Mouse (Mus musculus): Measurements from ENCODE around the gene Snrpd3.
"Not testable (repeated sequence)": the region's sequence is repeated elsewhere in the genome, so short reads cannot be mapped to it uniquely, and the experiment has no call there.

Gene Snrpd3

DNA sequence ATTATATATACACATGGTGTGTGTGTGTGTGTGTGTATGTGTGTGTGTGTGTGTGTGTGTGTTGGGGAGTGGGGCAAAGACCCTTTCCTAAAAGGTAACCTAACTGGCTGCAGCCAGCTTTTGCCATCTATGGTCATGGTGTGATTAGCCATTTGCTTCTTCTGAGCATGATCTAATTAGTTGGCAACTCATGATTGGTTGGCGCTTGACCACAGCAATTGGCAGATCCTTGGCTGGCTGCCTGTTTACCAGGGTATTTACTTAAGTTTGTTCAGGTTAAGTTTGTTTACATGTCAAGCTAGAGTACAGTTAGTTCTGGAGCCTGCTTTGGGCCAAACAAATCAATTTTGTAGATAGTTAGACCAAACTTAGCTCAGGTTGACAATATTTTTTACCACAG lies 15.7 kb upstream of the Snrpd3 start:
- DNase-seq (ENCODE audit: low spot score) = no peak

DNA sequence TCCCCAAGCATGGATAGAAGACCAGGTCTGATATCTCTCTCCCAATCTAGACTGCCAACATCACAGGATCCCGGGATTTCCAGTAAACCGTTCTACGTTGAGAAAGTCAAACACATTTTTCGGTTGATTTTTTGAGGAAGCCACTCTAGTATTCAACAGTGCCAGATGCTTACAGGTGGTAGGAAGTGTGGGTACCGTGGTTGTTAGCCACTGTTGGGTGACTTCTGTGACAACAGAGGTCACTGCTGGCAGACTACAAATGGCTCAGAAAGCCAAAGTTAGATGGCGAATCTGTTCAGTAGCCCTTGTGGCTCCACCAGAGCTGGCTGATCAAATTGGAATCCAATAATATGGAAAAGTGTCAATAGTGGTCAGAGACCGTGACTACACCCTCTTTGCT lies 13.7 kb upstream of the Snrpd3 start:
- no peak for DNase-seq (ENCODE audit: low spot score)

DNA sequence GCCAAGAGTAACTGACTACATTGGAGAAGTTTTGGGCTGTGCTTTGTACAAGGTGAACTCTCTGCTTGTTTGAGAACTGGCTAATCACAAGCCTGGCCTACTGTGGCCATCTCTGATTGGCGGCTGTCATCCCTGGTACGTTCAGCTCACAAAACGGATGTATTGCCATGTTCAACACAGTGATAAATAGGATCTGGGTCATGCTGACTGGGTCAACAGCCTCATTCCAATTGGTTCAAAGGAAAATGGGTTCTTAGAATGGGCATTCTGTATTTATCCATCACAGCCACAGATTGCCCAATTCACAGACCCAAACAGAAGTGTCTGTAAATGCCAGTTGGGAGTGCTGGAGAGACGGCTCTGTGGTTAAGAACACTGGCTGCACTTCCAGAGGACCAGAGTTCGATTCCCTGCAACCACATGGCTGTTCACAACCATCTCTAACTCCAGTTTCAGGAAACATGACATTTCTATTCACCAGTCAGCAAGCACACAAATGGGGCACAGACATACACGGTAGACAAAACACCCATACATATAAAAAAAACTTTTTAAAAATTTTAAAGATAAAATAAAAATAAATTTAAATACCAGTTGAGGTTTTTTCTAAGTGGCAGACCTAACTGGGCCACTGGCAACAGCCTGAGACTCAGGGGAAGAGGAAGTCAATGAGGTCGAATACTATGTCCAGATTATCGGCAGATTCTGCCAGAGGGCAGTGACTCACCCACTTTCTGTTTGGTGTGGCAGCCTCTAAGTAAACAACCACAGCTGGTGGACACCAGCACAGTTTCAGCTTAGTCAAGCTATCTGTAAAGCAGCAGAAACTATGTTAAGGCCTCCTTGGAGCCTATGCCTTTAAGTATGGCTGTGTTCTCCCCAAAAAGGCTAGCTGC lies 12.9 kb upstream of the Snrpd3 start:
- no peak for DNase-seq (ENCODE audit: low spot score)

DNA sequence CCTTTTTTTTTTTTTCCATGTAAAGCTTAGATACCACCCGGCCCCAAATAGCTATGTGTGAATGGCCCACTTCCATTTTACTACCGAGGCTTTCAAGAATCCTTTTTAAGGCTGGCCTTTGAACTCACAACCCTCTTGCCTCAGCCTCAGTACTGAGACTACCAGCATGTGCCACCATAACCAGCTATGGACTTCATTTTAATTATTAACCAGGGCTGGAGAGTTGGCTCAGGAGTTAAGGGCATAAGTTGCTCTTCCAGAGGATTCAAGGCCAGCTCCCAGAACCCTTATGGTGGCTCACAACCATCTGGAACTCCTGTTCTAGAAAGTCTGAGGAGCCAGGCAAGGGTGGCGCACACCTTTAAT lies 12.2 kb upstream of the Snrpd3 start:
- DNase-seq (ENCODE audit: low spot score) = no peak

DNA sequence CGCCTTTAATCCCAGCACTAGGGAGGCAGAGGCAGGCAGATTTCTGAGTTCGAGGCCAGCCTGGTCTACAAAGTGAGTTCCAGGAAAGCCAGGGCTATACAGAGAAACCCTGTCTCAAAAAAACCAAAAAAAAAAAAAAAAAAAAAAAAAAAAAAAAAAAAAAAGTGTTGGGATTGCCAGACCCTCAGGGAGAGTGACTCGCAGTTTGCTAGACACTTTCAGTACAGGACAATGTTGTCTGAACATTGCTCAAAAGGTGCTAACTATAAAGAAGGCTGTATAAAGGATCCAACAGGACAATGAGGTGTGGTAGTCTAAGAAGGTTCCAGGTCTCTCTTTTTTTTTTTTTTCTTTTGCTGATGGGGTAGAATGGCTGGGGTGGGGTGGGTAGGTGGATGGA lies 11.4 kb upstream of the Snrpd3 start:
- not testable (repeated sequence) for DNase-seq (ENCODE audit: low spot score)

DNA sequence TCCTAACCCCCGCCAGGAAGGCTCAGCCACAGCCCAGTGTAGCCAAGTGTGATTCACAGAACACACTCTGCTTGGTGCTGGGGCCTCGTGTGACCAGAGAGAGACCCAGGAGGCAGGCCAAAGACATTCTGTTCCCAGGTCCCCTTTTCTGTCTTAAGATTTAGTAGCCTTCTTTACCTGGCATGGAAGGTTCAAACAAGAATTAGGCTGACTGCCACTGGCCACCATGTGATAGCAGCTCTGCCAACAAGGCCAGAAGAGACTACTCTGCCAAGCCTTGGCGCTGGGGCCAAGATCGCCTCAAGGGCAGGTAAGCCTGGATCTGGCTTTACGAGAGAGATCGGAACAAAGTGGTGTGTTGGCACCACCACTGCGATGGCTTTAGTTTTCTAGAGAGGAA lies 6.9 kb upstream of the Snrpd3 start:
- DNase-seq (ENCODE audit: low spot score) = no peak

DNA sequence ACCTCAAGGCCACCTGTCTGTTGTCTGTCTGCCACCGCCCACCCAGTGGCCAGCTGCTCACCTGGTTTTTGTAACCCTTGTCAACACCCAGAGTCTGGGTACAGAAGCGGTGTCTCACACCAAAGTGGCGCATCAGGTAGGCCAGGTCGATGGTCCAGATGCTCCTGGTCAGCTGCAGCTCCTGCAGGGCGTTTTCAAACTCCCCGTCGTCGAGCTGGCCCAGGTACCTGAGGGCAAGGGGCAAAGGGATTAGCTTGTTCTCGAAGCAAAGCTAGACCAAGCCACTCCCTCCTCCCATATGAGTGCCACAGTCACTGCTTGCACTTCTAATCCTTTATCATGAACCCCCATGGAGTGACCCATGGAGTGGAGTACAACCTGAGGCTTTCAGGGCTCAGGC lies 6.3 kb upstream of the Snrpd3 start:
- no peak for DNase-seq (ENCODE audit: low spot score)

DNA sequence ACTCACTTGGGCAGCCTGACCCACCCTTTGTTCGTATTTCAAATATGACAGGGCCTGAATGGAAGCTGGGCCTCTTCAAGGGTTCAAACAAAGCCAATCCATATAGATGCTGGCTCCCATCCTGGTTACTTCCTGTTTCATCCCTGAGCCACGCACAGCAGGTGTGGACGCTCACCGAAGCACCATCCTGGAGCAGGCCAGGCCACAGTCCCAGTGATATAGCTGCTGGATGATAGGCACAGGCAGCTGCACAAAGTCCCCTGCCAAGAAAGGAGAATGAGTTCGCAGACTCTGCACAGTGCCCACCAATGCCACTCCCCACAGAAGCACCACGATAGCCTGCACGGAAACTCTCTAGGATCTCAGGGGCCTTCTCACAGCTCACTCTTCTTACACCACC lies 5.5 kb upstream of the Snrpd3 start:
- DNase-seq (ENCODE audit: low spot score) = no peak

DNA sequence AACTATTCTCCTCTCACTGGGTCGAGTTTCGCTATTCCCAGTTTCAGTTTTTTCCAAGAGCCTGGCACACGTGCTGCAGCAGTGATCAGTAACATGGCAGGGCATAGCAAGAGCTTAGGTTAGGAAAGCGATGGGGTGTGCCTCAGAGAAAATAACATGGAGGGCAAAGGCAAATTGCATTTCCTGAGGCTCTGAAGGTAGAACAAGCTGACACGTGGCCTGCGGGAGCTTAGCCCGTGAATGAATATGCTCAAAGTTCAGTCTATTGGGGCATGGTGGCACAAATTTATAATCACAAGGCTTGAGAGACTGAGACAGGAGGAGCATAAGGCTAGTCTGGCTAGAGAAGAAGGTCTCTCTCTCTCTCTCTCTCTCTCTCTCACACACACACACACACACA lies 4.6 kb upstream of the Snrpd3 start:
- no peak for DNase-seq (ENCODE audit: low spot score)

DNA sequence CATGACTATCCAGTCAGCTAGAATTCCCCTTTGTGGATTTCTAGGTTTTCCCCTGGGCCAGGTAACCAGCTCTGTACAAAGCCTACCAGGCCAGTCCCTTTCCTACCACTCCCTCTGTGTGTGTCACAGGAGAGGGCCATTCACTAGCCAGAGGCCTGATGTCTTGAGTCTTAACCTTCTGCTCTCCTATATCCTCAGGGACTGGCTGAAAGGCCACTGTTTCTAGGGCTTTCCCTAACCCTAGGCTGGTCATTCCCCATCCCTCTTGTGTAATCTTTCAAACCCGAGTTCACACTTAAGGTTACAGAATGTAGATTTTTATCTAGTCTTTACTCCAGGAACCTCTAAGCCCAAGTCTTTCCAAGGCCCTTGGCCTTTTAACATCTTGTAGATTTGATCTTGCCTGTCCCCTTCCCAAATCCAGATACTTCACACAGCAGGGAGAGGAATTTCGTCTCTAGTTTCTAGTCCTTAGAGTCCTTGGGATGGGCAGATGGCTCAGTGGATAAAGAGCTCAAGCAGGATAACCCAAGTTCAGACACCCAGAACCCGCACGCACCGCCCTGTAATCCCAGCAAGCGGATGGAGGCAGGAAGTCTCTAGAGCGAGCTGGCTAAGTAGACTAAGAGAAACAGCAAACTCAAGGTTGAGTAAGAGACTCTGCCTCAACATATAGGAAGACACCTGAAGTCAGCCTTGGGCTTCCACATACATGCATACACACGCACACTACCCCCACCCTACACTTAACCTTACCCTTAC lies 3.9 kb upstream of the Snrpd3 start:
- DNase-seq (ENCODE audit: low spot score) = no peak

DNA sequence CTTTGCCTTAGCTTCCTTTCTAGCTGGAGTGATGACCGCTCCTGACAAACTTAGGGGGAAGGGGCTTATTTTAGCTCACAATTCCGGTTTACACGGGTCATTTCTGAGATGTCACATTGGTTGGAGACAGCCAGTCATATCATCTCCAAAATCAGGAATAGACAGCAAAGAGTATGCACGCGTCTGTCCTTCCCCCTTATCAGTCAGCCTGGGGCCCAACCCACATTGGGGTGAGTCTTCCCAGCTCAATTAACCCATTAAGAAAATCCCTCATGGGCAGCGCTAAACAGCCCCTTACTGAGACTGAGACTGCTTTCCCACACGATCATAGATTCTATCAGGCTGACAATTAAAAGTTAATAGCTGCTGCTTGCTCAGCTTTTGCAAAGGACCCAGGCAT lies 3.0 kb upstream of the Snrpd3 start:
- DNase-seq (ENCODE audit: low spot score) = no peak

DNA sequence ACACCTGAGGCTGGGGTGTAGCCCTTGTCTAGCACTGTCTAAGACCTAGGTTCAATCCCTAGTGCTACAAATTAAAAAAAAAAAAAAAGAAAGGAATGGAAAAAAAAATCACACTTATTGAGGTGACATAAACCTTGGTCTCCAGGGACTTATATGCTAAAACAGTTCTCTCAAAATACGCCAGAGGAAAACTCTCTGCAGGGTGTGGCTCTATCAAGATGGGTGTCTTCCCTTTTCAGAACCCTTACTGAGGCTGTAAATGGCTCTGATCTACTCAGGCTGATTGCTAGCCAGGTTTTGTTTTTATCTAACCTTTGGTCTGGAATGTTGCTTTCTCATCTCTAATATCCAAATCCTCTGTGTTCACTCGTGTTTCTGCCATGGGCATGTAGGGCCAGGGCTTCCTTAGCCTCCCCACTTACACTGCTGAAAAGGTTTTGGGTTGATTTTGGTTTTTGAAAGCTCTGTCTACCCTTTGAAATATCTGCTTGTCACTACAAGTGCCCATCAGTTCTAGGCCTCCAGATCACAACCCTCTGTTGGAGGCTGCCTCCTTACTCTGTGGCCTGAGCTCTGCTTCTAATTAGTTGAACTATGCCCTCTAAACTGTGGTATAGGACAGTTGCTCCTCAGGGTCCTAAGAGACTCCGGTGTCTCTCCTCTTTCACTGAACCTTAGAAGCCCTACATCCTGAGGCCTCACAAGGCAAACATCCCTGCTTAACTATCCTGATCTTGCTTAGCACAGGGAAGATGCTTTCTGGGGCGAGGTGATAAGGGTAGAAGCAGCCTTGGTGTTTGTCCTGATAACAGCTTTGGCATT lies 1.9 kb upstream of the Snrpd3 start:
- peak; percentile 49 for DNase-seq (ENCODE audit: low spot score)

DNA sequence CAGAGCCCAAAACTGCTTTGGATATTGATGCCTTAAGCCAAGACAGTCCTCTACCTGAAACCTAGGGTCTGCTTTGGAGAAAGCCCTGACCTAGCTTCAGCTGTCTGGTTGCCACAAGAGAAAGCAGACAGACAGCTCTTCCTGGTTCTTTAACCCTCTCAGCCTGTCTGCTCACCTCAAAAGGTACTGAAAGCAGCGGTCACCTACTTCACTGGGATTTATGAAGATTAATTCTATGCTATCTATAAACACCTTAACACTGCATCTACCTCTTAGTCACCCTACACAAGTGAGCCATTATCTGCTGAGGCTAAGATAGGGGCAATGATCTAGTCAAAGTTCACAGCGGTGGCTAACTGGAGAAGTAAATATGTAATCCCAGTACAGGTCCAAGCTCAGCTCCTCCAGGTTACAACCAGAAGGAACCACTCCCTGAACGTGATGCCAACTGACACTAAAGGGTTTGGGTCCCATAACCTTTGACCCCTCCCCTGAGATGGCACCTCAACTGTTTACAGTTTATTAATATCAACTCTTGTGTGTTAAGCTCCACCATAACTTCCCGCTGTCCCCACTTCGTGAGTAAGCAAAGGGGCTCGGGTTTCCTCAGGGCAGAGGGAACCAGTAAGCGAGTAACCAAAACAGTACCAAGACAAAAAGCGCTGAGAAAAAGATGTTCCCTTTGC lies 1.2 kb upstream of the Snrpd3 start:
- DNase-seq (ENCODE audit: low spot score) = no peak

DNA sequence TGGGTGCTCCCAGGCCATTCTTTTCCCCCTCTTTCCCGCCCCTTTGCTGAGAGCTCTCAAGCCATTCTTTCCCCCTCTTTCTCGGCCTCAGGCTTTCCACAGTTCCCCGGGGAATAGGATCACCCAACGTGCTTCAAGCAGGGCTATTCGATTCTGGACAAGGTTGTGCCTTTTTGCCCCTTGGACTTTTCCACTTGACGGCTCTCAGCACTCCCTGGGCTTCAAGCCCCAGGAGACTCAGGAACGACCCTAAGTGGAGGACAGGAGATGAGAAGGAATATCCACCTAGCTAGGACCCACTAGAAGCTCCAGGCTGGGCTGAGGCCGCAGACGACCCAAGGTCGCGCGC lies 653 bp upstream of the Snrpd3 start:
- DNase-seq (ENCODE audit: low spot score) = no peak

DNA sequence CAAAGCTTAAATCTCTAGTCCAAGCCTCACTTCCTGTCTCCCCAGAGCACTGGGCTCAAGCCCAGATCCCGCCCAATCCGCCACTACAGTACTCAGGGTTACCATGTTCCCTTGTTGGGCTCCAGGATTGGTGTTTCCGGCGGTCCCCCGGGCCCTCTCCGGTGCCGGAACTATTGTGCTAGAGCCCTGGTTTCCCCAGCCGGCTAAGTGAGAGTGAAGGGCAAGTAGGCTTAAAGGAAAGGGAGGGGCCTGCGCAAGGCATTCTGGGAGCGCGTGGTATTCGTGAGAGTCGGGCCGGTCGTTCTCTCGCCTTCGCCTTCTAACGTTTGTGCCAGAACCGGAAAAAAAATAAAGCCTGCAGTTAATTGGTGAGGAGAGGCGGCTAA lies 400 bp downstream of the Snrpd3 start, which contains the start of gene Gucd1:
Gene Gucd1, minus strand, starts transcription at position 215 of the 386 bp plus-strand sequence.
- DNase-seq (ENCODE audit: low spot score) = peak; percentile 93

DNA sequence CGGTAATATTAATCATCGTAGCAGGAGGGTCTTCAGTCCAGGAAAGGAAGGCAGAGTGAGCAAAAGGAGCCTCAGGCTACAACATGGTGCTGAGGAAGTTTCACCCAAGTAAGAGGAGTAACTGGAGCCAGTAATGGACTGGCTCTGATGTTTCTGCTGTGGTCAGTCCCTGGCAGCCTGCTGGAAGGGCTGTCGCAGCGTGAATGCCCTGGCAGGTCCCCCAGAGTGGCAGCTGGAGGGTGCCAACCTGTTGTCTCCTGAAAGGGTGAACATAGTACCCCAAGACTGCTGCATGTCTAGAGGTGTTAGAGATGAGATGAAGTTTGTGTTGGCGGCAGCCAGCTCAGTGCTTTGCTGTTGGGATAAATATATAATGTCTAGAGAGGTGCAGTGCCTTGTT lies 3.2 kb downstream of the Snrpd3 start:
- DNase-seq (ENCODE audit: low spot score) = no peak

DNA sequence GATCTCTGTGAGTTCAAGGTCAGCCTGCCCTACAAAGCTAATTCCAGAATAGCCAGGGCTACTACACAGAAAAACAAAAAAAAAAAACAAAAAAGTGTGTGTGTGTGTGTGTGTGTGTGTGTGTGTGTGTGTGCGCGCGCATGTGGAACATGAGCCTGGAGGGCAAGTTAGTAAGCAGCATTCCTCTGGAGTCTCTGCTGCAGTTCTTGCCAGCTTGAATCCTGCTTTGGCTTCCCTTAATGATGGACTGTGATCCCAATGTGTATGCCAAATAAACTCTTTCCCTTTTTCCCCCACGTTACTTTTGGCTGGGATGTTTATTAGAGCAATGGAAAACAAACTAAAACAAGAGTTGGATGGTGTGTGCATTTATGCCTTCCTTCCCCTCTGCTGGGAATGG lies 4.3 kb downstream of the Snrpd3 start:
- no peak for DNase-seq (ENCODE audit: low spot score)

DNA sequence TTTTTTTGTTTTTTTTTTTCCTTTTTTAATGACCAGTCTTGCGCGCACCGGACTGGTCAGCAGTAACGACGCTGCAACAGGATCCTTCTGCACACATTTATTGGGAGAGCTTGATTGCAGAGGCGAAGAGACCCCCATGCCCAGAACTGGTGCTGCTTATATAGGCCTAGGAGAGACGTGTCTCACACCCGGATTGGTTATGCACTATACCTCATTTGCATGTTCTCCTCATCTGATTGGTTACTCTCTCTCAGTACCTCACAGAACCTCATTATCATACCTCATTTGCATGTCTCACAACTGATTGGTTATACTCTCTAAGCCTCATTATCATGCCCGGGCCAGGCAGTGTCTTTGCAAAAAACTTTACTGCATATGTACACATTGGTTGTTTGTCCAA lies 8.1 kb downstream of the Snrpd3 start:
- DNase-seq (ENCODE audit: low spot score) = not testable (repeated sequence)

DNA sequence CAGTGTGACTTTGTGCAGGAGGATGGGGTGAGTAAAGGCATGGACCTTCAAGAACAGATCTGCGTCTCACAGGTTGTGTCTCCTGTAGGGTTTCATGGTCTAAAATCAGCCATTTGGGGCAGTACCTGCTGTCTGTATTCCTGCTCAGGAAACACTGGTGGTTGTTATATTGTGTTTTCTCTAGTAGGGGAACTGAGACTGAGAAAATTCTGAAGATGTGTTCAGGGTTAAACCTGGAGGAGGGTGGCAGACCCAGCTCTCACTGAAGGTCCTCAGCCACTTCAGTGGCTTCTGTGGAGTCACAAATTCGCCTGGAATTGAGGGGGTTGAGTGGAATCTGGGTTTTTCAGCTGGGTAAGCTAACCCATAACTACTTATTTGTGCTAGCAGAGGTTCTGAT lies 13.0 kb downstream of the Snrpd3 start:
- no peak for DNase-seq (ENCODE audit: low spot score)

DNA sequence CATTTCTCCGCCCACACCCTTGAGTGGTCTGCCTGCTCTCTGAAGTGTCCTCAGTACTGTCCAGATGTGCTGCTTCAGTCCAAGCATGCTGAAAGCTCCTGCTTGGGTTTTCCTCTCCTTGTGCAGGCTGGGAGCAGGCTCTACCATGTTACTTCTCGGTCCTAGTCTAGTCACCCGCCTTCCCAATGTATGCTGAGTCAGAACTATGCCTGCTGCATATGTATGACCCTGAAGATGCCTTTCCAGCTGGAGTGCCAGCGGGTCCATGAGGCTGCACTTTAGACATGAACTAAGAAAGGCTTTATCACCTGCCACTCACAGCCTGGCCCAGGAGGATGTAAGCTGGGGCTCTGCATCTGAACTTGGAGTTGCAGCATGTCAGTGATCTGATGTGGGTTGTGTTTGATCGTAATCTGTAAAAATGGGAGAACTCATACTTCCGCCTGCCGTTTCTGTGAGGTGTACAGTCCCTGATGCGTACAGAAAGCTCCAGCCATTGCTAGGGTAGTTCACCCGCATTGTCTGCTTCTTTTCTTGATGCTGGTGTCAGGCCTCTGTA lies 14.3 kb downstream of the Snrpd3 start:
- no peak for DNase-seq (ENCODE audit: low spot score)

DNA sequence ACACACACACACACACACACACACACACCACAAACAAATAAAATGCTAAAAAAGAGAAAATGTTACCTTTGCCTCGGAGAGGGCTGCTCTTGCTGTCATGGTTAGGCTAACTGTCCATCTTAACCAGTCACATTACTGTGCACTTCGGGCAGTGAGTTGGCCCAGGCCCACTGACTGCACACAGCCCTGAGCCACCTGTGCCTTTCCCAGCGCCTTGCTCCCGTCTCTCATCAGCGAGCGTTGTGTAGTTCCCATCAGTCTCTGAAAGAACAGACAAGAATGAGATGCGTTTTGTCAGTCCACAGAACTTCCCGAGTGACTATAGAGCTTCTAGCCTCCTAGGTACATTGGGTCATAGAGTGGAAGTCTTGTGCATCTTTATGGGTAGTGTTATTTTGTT lies 16.9 kb downstream of the Snrpd3 start:
- no peak for DNase-seq (ENCODE audit: low spot score)

DNA sequence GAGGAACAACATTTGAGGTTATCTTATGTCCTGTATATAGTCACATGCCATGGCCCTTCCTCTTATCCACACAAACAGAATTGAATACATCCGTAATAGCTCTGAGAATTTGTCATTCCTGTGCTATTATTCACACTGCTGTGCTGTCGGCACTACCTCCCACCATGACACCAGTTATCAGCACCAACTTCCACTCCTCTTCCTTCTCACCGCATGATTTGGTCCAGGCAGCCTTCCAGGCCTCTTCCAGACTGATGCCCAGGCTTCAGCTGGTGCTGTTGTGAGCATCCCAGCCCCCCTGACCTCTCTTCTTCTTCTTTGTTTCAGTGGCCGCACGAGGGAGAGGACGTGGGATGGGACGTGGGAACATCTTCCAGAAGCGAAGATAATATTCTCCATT lies 17.6 kb downstream of the Snrpd3 start:
- no peak for DNase-seq (ENCODE audit: low spot score)
